Mouse (Mus musculus) stomach, embryonic 15.5 days (tissue): ENCODE results near the gene Slc5a3. TPM values are rescaled to one million over a fixed set of nuclear protein-coding genes. Genes with fewer than 3 reads are reported as not detected.

Source experiments
- ATAC-seq: fragments of 200-750 bp; cut with Nextera tagmentation; 2 replicates; pipeline ENCODE4 v1.8.0; 2017; ENCODE audit warnings: low read depth, moderate number of reproducible peaks, moderate TSS enrichment; ENCODE audit not compliant: insufficient read depth, low FRiP score
- H3K27ac ChIP-seq: fragments of 300-500 bp; sonication (generic); 2 replicates; pipeline ENCODE4 v1.5.1; 2015; ENCODE audit warnings: mild to moderate bottlenecking, inconsistent platforms
- H3K27me3 ChIP-seq: fragments of 300-500 bp; sonication (generic); replicated peaks from 2 replicates; pipeline ENCODE4 v1.6.1; 2015; ENCODE audit warnings: inconsistent platforms
- H3K36me3 ChIP-seq: fragments of 300-500 bp; sonication (generic); 2 replicates; pipeline ENCODE4 v1.6.1; 2015; ENCODE audit warnings: inconsistent platforms
- H3K4me1 ChIP-seq: fragments of 300-500 bp; sonication (generic); 2 replicates; pipeline ENCODE4 v1.6.1; 2015; ENCODE audit warnings: inconsistent platforms
- H3K4me2 ChIP-seq: fragments of 300-500 bp; sonication (generic); 2 replicates; pipeline ENCODE4 v1.6.1; 2015; ENCODE audit warnings: mild to moderate bottlenecking, inconsistent platforms
- H3K4me3 ChIP-seq: fragments of 300-500 bp; sonication (generic); replicated peaks from 2 replicates; pipeline ENCODE4 v1.5.1; 2015; ENCODE audit warnings: inconsistent platforms
- H3K9ac ChIP-seq: fragments of 300-500 bp; sonication (generic); 2 replicates; pipeline ENCODE4 v1.6.1; 2015; ENCODE audit warnings: inconsistent platforms
- H3K9me3 ChIP-seq: fragments of 300-500 bp; sonication (generic); 2 replicates; pipeline ENCODE4 v1.6.1; 2016; ENCODE audit warnings: inconsistent platforms
- WGBS: fragments of 180-500 bp; shearing (Covaris S2); methylation state at CpG from one replicate; pipeline ENCODE4 v1.1.7; 2015; 5-methylcytosine and 5-hydroxymethylcytosine counted together
- polyA plus RNA-seq: library from polyadenylated mRNA; unstranded; fragments of >200 nt; fragmentation: Nextera tagmentation; extraction: Ambion mirVana; gene quantifications from 2 replicates; pipeline ENCODE4 v1.2.1, GENCODE M21; 2015

Gene Slc5a3
- polyA plus RNA-seq, 1 experiment from 2014 or later = 4.8 TPM

DNA sequence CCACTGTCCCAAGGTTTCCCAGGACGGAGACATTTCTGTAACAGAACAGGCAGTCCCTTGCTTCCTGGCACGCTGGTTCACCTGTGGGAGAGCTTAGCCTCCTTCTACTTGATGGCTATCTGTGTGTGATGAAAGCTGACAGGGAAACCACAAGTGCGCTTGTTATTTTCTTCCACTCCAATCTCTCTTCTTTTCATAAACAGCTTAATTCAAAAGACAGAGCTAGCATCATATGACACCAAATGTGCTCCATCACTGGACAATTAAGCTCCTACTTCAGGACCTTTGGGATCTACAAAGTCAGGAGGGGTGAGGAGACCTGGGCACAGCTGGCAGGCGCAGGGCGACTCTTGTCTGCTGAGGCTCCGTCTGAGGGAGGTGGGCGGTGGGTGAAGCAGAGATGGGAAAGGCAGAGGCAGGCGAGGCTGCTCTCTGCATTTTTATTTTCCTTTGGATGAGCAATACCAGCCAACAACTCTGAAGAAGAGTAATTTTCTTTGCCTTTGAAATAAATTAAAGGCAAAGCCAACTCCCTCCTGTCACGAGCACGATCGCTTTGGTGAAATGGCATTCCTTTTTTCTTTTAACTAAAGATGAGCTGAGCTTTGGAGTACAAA is 76.1 kb downstream of the Slc5a3 start:
- H3K4me1 ChIP-seq = no peaks in the 10 kb centered on the region
- no peaks in the 10 kb centered on the region for H3K9me3 ChIP-seq
- no peak overlapping the region for H3K4me2 ChIP-seq
- H3K27ac ChIP-seq = no peak overlapping the region
- no peak overlapping the region for H3K9ac ChIP-seq
- WGBS = 80% methylated on average over 11 of the region's 11 CpGs
- no peak for ATAC-seq
- no peak overlapping the region for H3K4me3 ChIP-seq
- no peaks in the 10 kb centered on the region for H3K36me3 ChIP-seq
- no peaks in the 10 kb centered on the region for H3K27me3 ChIP-seq

DNA sequence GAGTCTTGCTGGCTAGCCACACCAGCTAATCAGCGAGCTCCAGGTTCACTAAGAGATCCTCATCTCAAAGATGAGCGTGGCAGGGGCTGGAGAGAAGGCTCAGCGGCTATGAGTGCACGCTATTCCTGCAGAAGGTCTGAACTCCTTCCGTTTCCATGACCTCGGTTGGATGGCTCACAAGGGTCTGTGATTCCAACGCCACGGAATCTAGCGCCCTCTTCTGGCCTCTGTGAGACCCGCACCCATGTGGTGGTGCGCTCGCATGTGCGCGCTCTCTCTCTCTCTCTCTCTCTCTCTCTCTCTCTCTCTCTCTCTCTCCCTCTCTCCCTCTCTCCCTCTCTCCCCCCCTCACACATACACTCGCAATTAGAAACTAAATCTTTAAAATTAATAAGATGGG is 78.2 kb downstream of the Slc5a3 start:
- no peak overlapping the region for H3K27ac ChIP-seq
- H3K4me3 ChIP-seq = no peak overlapping the region
- no peaks in the 10 kb centered on the region for H3K27me3 ChIP-seq
- no peaks in the 10 kb centered on the region for H3K36me3 ChIP-seq
- 91% methylated on average over 15 of the region's 15 CpGs for WGBS
- H3K9ac ChIP-seq = no peak overlapping the region
- H3K4me2 ChIP-seq = no peak overlapping the region
- H3K9me3 ChIP-seq = no peaks in the 10 kb centered on the region
- H3K4me1 ChIP-seq = no peaks in the 10 kb centered on the region
- no peak for ATAC-seq

Other genes starting within 250 kb of the Slc5a3 start
- 87.9 and 94.9 TPM in 2 replicates for gene Mrps6, start 52 bp upstream of the Slc5a3 start, polyA plus RNA-seq
- not detected in 2 replicates for gene Gm49711, start within 50 bp of the Slc5a3 start, polyA plus RNA-seq
- 2.5 and 3.0 TPM in 2 replicates for gene Kcne2, start 234.1 kb downstream of the Slc5a3 start, polyA plus RNA-seq
- gene Smim11, start 243.0 kb downstream of the Slc5a3 start, polyA plus RNA-seq = 136 and 143 TPM in 2 replicates